Mouse (Mus musculus) cerebellum, adult 8-10 months (tissue): Measurements from ENCODE around the gene Drc1.

ENCODE experiments used
- DNase-seq: peaks from one replicate; pipeline ENCODE4 v3.0.0; 2022

The Drc1 gene

GRCm38 (mm10) chr5:30281291-30281732 lies at the start of gene Drc1:
Gene Drc1, plus strand, starts transcription at chr5:30281388.
- peak; percentile 37 for DNase-seq

- no peak for DNase-seq
These were observed 49.3 kb upstream of the Drc1 start for GRCm38 (mm10) chr5:30231891-30232270.

- DNase-seq, result peak; percentile 100
These were observed 48.8 kb upstream of the Drc1 start, which contains the start of gene Selenoi for GRCm38 (mm10) chr5:30232271-30232971. Gene Selenoi, plus strand, starts transcription at chr5:30232581.

GRCm38 (mm10) chr5:30233042-30233441 lies 48.1 kb upstream of the Drc1 start:
- peak; percentile 19 for DNase-seq

GRCm38 (mm10) chr5:30233979-30234378 lies 47.2 kb upstream of the Drc1 start:
- no peak for DNase-seq

GRCm38 (mm10) chr5:30235641-30236126 lies 45.5 kb upstream of the Drc1 start:
- no peak for DNase-seq

GRCm38 (mm10) chr5:30238533-30238932 lies 42.7 kb upstream of the Drc1 start:
- DNase-seq, result no peak

- no peak for DNase-seq
These were observed 40.6 kb upstream of the Drc1 start for GRCm38 (mm10) chr5:30240552-30240951.

- no peak for DNase-seq
These were observed 38.8 kb upstream of the Drc1 start for GRCm38 (mm10) chr5:30242410-30242809.

GRCm38 (mm10) chr5:30243741-30244140 lies 37.4 kb upstream of the Drc1 start:
- DNase-seq, result no peak

- no peak for DNase-seq
These were observed 35.2 kb upstream of the Drc1 start for GRCm38 (mm10) chr5:30245861-30246416.

GRCm38 (mm10) chr5:30247666-30248065 lies 33.5 kb upstream of the Drc1 start:
- DNase-seq, result no peak

GRCm38 (mm10) chr5:30255567-30256354 lies 25.4 kb upstream of the Drc1 start:
- DNase-seq, result no peak

- peak; percentile 46 for DNase-seq
These were observed 22.4 kb upstream of the Drc1 start for GRCm38 (mm10) chr5:30258776-30259175.

- DNase-seq, result no peak
These were observed 10.5 kb upstream of the Drc1 start for GRCm38 (mm10) chr5:30270571-30271190.

- no peak for DNase-seq
These were observed 9.4 kb upstream of the Drc1 start for GRCm38 (mm10) chr5:30271599-30272281.

- DNase-seq, result no peak
These were observed 4.8 kb upstream of the Drc1 start for GRCm38 (mm10) chr5:30276361-30276760.

GRCm38 (mm10) chr5:30278952-30279351 lies 2.2 kb upstream of the Drc1 start:
- DNase-seq, result no peak

- DNase-seq, result no peak
These were observed 1.7 kb upstream of the Drc1 start for GRCm38 (mm10) chr5:30279446-30279845.

- DNase-seq, result no peak
These were observed 324 bp upstream of the Drc1 start for GRCm38 (mm10) chr5:30280864-30281263.

GRCm38 (mm10) chr5:30285944-30286799 lies 5.0 kb downstream of the Drc1 start:
- DNase-seq, result no peak
